Mouse (Mus musculus) liver, postnatal 0 days (tissue): ENCODE measurements around the gene Trpv2.

Experiments used
- CTCF ChIP-seq: sonication (generic); IDR thresholded peaks from 2 replicates; pipeline ENCODE4 v1.5.1; 2016; ENCODE audit warnings: antibody characterized with exemption, low read depth
- EP300 ChIP-seq: IDR thresholded peaks from 2 replicates; pipeline ENCODE4 v1.6.1; 2016; ENCODE audit warnings: antibody characterized with exemption, low read depth, mild to moderate bottlenecking

- TF ChIP-seq EP300 (no peak), CTCF (no peak)
Observed at GRCm38 (mm10) chr11:62553186-62553585, 21.1 kb upstream of the Trpv2 start.
